Mouse (Mus musculus) B cell, adult 2 months (primary cell): ENCODE results near the gene Chrm4.

Source experiments
- DNase-seq, 2 experiments: peaks; one replicate each; pipeline ENCODE4 v3.0.0; 2022

Gene Chrm4

DNA sequence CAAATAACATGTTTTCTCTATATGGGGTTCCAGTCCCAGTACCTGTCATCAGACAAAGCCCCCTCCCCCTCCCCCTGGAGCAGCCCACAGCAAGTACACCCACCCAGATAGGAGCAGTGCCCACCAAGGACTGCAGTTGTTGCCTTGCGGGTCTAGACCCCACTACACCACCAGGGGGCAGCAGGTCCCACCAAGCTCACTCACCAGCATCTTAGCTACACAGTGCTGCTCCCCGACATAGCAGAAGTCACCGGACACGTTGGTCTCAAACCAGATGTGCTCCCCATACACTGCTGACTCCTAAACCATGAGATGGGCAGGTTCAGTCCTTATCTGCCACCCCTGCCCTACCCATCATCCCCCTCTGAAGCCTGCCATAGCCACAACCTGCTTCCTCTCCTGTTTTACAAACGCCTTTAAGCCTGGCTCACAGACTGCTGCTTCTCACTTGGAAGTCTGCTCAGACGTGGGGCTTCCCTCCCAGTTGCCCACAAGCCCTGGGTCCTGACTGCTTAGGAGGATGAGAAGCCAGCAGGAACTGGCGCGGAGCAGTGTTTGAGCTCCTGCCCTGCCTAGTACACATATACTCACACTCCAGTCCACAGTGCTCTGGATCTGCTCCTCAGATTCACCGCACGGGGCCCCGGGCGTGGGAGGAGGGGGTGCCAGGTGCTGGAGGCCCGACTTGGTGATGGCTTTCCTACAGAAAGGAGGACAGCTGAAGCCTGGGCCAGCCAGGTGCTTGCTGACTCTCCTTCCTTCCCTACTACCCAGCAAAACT lies 17.3 kb downstream of the Chrm4 start:
- peak; percentile 89 for DNase-seq

DNA sequence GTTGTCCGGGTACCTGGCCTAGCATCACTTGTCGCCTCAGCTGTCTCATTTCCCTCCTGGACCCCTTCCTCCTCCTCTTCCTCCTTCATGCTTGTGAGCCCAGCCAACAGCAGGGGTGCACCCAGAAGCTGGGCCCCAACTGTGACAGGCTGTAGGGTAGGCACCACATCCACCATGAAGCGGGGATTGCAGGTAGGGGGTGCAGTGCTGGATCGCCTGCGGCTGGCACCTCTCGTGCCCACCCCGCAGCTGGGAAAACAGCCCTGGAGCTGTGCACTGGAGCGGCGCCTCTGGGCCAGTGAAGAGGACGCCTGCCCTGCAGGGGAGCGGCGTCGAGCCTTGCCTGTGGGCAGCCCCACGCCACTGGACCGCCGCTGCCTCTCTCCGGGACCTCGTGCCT lies 18.4 kb downstream of the Chrm4 start, which contains the start of gene Gm9821:
Gene Gm9821 (plus strand): TSS at position 221 of the 400 bp plus-strand sequence.
- no peak for DNase-seq

DNA sequence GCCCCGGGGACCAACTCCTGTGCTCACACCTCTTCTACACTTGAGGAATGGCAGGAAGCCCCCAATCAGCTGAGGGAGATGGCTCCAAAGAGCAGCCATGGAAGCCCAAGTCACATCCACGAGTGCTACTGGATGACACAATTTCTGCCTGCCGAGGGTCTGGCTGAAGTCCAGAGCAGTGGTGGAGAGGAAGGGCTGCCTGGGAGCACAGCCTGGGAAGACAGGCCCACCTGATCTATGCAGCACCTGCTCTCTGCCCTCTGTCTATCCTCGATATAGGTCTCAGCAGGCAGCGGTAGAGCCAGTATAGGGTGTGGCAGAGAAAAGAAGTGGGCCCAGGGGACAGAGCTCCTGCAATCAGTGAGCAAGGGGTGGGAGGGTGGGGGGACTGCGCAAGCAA lies 19.8 kb downstream of the Chrm4 start:
- DNase-seq, result no peak

DNA sequence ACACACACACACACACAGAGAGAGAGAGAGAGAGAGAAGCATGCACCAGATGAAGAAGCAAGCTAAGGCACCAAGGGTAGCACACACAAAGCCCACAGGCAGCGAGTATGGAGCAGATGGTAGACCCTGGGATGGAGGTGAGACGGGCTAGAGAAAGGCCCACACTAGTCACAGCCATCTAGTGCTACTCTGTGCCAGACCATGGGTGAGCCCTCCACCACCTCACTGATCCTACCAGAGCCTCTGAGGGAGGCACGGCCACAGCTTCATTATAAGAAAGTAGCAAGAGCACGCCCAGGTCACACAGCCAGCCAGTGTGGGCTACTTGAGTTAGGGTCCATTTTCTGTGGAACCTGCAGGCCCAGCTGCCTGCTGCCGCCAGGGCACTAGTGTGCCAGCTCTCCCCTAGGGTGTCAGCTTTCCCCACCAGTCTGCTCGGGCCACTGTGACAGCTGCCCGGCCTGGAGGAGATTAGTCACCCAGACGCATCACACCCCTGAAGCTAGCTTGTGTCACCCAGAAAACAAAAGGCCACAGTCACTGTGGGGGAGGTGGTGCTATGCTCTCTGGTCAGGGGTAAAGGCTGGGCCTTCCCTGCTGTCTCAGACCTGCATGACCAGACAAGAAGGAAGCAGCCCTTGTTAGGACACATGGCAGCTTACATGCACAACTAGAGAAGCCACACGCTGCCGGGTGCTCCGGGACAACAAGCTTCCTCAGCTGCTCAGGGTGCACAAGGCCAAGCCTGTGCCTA lies 20.5 kb downstream of the Chrm4 start:
- DNase-seq, result no peak

DNA sequence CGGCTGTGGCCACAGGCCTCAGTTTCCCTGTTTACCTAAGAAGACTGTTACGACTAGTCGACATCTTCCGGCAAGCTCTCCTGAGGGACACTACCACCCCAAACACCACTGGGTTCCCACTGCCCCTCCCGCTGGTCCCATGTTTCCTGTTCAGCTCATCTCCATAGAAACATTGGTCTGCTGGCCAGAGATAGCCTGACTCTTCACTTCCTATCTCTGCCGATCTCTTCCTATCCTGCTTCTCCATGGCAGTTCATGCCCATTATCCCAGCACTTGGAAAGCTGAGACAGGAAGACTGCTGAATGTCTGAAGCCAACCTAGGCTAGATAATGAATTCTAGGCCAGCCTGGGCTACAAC lies 21.1 kb downstream of the Chrm4 start:
- no peak for DNase-seq

DNA sequence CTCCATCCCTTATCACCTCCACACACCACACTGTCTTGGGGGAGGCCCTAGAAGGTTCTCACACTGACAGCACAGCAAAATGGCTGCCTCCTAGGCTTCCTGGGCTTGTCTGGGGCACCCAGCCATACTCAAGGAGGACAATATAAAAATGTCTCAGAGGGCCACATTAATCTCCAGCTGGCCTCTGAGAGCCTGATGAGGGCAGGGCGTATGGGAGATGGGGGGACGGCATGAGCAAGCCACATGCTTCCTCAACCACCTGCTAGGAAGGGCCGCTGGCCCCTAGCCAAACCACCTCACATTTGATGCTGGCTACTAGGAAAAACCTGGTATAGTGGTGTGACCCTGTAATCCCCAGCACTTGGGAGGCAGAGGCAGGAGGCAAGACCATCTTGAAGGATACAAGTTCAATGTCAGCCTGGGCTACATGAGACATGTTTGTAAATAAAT lies 21.8 kb downstream of the Chrm4 start:
- DNase-seq, result no peak

DNA sequence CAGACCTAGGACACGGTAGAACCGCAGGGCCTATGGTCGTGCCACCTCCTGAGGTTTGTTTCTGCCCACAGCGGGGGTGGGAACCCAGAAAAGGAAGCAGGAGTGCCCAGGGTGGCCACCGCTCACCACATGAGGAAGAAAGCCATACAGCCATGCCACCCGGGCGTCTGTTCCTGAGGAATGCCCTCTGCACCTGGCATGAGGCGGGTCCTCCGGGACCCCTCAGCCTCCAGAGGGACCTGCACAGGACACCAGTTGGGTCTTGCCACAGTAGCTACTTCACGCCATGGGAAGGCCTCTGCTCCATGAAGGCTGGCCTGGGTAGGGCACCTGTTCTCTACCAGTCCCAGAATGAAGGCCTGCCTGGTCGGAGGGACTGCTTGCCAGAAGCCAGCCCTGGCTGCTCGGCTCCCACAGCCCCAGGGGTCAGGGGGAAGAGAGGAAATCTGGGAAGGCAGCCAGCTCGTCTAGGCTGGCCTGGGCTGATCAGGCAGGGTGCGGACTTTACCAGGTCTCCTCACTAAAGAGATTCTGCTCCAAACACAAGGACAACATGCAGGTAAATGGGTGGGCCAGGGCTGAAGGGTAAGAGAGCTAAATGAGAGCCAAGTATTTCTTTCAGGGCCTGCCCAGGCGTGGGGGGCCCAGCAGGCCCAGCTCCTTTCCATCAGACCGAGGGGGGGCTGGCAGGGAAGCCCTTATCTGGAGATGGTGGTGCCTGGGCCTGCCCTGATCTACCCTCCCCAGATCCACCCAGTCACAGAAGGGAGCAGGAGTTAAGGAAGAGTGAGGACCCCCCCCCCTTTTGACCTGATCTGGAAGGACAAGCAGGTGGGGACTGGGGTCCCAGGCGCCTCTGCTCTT lies 22.6 kb downstream of the Chrm4 start:
- DNase-seq, result peak in 1 of 2 experiments; percentile 36

DNA sequence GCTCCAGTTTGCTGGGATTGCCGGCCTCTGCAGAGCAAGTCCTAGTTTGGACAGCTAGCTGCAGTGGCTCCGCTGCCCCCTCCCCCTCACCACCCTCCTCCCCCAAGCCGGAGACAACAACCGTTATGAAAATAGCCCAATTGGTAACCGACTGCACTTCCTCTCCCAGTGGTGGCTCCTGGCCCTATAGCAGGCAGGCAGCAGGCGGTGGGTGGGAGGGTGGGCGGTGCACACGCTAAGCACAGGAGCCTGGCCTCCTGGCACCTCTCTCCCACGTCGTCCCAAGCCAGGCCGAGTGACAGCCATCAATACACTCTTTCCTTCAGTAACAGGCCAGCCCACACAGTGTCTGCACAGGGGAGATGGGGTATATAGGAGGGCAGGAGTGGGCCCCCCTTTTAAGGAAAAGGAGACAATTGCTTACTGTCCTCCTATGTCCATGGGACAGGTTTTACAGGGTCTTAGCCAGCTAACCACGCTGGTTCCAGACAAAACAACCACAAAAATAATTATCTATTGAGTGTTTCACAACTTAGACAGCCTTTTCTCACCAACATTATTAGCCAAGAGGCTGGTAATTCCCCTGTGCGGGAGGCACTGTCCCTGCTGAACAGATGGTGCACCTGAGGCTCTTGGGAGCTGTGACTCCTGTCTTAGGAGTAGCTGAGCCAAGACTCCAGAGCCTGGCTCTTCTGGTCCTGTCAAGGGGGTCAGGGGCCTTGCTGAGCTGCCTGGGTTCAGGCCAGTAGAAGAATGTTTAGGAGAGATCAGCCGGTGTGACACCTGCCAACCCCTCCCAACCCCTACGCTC lies 23.4 kb downstream of the Chrm4 start:
- peak in 1 of 2 experiments; percentile 51 for DNase-seq

DNA sequence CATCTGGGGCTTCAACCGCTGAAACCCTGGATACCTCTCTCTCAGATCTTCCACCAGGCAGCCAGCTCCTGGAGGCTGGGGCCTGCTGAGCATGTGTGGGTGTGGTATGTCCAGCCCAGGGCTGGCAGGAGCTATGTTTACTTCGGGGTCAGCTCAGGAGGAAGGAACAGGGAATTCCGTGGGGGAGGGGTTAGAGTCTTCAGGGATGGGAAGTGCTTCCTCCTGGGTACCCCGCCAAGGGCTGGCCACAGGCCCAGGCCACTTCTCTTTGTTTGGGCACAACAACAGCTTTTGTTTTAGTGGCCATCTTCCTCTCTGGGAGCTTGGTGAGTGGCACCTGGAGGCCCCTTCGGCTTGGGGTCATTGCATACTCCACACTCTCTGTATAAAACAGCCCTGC lies 26.8 kb downstream of the Chrm4 start:
- no peak for DNase-seq

DNA sequence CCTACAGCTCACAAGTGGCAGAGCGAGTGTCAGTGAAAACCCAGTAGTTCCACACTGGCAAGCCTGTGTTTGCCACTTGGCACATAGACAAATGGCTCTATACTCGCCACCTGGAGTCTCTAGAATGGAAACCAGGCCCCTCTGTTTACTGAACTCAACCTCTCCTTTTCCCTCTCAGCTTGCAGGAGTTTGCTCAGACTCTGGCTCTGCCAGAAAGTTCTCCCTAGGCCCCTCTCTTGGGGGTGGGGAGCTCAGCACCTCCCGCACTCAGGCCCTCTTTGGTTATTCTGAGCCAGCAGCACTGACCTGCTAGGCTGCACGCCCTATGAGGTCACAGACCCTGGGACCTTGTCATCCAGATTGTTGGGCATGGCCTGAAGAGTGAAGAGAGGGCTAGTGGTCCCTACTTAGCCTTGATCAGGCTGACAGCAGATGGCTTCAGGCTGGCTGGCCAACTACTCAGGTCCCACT lies 28.1 kb downstream of the Chrm4 start:
- no peak for DNase-seq

DNA sequence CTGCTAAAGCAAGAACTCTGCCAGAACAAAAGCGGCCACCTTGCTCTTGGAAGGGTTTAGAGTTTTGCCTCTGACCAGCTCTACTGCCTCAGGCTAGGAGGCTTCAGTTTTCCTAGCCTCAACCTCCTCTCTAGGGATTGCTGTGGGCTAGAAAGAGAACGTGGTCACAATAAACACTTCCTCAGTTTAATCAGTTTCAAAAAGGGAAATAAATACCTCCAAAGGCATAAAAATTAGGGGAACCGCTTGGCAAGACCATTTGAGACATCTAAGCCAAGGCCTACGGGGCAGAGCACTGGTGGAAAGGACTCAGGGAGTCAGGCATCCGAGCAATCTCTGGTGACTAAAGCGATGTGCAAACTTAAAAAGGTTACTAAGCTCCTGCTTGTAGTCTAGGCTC lies 28.8 kb downstream of the Chrm4 start:
- DNase-seq, result no peak

DNA sequence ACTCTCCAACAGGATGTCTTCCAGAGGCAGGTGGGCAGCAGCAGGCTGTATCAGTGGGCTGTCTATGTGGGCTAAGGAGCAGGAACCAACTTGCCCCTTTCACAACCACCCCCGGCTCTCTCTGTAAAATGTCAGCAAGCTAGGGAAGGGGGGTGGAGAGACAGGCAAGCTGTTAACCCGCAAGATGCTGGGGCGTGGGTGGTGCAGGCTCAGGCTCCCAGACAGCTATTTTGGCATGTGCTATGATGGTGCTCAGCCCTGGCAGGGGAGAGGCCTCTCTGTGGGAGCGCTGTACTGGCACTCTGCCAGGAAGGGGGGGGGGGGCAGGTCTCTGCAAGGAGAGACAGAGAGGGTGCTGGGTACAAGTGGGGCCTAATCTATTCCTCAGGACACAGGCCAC lies 30.0 kb downstream of the Chrm4 start:
- no peak for DNase-seq

DNA sequence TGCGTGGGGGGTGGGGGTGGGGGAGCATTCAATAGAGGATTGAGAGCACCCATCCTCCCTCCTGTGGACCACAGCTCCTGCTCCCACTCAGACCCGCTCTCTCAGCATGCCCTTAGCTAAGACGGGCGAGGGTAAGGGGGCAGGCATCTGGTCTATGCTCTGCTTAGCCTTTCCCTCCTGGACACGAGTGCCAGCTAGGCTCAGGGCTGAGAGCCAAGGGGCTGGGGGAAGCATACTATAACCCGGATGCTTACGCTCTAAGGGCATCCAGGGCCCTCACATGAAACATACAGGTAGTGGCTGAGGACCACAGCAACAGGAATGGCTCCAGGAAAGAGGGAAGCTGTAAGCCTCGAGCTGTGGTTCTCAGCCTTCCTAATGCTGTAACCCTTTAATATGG lies 31.0 kb downstream of the Chrm4 start:
- DNase-seq, result no peak

DNA sequence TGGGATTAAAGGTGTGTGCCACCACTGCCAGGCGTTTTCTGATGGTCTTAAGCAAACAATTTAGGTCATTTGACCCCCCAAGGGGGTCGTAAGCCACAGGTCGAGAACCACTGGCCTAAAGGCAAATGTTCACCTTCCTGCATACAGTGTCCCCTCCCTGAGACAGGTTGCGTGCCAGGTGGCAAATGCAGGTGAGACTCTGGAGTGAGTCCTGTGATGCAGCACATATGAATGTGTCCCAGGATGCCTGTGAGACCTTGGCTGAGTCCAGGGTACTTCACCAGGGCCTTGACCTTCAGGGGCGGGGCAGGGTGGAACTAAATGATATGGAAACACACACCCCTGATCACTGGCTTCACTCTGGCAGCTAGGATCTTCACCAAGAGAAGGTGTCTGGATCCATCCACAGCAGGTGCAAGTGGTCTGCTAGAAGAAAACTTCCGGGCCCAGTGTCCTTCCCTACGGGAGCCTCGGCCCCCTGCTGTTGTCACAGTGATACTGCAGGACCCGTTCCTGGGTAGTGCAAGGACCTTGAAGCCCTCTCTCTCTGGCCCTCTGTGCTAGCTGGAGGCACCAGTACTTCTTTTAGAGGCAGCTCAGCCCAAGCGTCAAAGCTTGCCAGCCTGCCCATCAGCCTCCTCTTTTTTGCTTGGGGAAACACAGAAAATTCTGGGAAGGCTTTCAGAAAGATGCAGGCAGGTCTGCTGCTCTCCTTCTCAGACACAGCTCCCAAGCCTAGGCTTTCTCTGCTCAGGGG lies 31.8 kb downstream of the Chrm4 start:
- peak; percentile 61 to 66 for DNase-seq

DNA sequence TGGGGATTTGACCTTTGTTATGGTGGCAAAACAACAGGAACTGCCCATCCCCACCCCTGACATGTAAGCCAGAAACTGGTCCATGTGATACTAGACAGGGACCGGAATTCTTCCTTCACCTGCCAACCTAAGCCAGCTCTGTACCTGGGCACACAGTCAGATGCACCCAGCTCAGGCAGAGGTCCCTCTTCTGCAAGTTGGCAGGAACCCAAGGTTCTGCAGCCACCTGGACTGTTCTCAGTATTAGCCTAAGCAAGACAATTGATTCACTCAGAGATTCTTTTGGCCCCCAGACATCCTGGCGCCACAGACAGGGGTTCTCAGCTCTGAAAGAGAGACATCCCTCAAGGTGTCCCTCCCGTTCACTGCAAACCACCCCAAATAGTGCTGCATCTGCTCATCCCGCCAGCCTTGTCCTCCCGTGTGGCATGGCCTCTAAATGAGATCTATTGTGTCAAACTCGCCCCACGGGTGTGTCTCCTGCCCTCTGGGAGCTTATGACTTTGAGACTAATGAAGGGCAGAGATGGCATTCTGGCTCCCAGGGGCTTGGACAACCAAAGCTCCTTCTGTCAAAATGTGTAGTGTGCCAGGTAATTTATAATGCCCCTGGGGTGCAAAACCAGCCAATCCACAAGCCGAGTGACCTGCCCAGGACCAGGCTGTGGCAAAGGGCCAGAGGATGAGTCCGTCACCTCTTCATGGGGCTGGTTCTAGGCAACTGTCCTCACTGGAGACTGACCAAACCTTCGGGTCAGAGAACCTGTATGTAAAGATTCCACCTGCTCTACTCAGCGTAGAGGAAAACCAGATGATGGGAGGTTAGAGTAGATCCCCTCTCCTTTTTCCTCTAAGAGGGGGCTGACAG lies 32.7 kb downstream of the Chrm4 start:
- DNase-seq, result no peak

DNA sequence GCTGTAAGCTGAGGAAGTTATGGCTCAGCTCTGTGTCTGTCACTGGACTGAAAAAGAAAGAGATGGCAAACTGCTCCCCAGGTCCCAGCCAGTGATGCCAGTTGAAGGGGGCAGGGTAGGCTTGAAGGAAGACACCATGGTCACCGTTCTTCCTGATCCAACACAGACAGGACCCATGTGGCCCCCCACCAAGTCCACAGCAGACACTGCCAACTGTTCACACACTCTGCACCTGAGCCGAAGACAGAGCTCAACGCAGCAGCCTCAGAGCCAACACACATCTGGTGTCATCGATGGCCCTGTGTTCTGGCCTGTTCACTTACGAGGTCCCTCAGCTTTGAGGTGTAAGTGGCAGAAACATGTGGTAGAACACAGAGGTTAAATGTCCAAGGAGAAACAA lies 33.4 kb downstream of the Chrm4 start:
- DNase-seq, result no peak

DNA sequence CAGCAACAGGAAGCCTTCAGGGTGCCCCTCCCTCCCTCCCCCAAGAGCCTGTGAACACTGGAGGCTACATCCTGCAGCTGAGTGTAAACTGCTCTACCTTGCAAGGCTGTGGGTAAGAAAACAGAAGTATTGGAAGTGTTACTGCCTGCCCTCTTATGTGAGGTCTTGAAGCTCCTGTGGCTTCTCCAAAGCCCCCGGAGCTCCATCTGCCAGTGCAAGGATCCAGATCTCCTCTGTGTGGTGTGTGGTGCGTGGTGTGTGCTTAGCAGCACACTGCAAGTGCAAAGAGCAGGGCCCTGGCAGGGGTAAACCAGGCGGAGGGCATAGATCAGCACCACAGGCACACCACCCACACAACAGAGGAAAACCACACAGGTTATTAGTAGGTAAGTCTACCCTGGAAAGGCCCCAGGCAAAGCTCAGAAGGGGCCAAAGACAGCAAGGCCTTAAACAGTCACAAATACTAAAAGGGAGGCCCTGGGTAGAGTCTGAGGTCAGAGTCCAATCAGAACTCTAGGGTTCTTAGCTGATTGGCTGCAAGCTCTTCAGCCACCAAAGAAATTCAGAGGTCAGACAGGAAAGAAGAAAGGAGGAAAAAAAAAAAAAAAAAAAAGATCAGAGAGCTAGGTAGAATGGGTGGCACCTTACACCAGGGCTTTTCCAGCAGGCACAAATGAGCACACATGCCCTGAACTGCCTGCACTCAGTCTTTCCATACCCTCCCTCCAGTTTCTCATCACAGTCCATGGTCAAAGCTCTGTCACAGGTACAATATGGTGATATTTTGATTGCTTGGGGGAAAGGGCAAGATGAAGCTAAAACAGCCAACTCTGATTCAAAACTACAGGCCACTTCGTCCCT lies 35.1 kb downstream of the Chrm4 start:
- DNase-seq, result peak; percentile 36 to 45

DNA sequence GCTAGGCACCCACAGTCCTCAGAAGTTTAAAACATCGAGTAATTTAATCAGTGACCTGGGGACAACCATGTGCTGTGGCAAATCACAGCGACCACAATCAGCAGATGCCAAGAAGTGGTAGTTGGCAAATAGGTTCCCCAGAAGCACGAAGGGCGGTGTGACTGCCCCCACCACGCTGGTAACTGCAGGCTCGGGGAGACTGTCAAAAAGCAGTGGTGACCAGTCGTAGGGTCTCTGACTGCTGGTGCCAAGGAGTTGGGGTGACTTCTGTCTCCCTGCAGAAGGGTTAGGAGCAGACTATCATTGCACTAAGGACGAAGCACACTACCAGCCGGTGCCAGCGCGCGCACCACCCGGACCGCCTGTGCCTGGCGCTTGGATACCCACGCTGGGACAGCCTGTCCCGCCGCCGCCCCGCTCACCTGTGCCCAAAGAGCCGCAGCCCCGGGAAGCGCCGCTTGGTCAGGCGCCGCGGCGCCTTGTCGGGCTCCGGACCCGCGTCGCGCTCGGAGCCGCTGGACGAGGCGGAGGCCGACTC lies 35.9 kb downstream of the Chrm4 start:
- peak; percentile 44 to 46 for DNase-seq

DNA sequence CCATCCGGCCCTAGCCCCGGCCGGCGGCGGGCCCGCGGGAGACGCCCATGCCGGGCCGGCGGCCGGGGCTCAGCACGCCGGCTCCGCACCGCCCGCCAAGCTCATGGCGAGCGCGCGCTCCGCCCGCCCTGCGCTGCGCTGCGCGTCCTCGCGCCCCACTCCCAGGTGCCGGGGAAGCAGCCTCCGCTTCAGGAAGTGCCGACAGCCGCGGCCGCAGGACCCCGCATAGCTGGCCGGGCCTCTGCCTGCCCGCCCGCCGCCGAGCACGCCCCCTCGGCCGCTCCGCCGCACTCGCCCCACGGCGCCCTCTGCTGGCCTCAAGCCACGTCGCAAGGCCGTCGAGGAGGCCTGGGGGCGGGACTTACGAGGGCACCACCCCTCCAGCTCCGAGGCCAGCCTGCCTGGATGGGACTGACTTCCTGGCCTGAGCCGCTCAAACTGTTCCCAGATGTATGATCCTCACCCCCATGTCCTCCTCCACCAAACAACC lies 36.4 kb downstream of the Chrm4 start:
- peak; percentile 98 to 99 for DNase-seq
